Mouse (Mus musculus): ENCODE measurements at regions not wholly inside any gene's neighbourhood (a gene's known extent, or its start where the extent isn't known, plus 50 kb on each side); places are given as distances from the start of the nearest gene placed in this dataset.

GRCm38 (mm10) chr2:50757837-50758541 lies 390.9 kb downstream of the Rnd3 start:
- no peaks in the 10 kb centered on the region for H3K4me1 ChIP-seq (ENCODE audit: control insufficient read depth in 2 of 2, insufficient read depth in 2 of 2, low read length in 2 of 2, poor library complexity in 1 of 2)
- TF ChIP-seq CHD2 (IDR thresholded peaks at IDR 0.05; ENCODE audit: low read depth, low read length) (no peak), ZNF384 (IDR thresholded peaks at IDR 0.05; ENCODE audit: low read depth, low read length) (no peak), MAFK (IDR thresholded peaks at IDR 0.05; ENCODE audit: insufficient read depth, low read depth, low read length) (no peak), HCFC1 (IDR thresholded peaks at IDR 0.05; ENCODE audit: borderline replicate concordance, insufficient read depth, low read length) (no peak), ZC3H11A (IDR thresholded peaks at IDR 0.05; ENCODE audit: borderline replicate concordance, low read depth, low read length) (no peak)
- H3K4me3 ChIP-seq (ENCODE audit: insufficient read depth in 1 of 2, low read depth in 1 of 2, low read length in 2 of 2, poor library complexity in 1 of 2, severe bottlenecking in 1 of 2): no peak overlapping the region
- H3K9ac ChIP-seq (ENCODE audit: insufficient read depth, low read depth, low read length, poor library complexity, severe bottlenecking): no peak overlapping the region
- H3K9me3 ChIP-seq (ENCODE audit: control insufficient read depth, insufficient read depth, low read depth, low read length): no peaks in the 10 kb centered on the region
- no peaks in the 10 kb centered on the region for H3K36me3 ChIP-seq (ENCODE audit: control insufficient read depth, insufficient read depth, low read length, poor library complexity, severe bottlenecking)
- DNase-seq (ENCODE audit: low read depth, low spot score): no peak
- H3K27ac ChIP-seq (ENCODE audit: insufficient read depth, low read depth, low read length, poor library complexity, severe bottlenecking): no peak overlapping the region
- in situ Hi-C loops (cut with MboI; ENCODE audit: low sequenced_read_pairs in 2 of 2, unreplicated experiment in 2 of 2): no loop called here

GRCm38 (mm10) chr2:50755616-50756450 lies 393.1 kb downstream of the Rnd3 start:
- TF ChIP-seq ZNF384 (IDR thresholded peaks at IDR 0.05; ENCODE audit: low read depth, low read length): no peak
- TF ChIP-seq HCFC1 (IDR thresholded peaks at IDR 0.05; ENCODE audit: borderline replicate concordance, insufficient read depth, low read length): no peak
- no peak for TF ChIP-seq ZC3H11A (IDR thresholded peaks at IDR 0.05; ENCODE audit: borderline replicate concordance, low read depth, low read length)
- TF ChIP-seq MAFK (IDR thresholded peaks at IDR 0.05; ENCODE audit: insufficient read depth, low read depth, low read length): no peak
- TF ChIP-seq CHD2 (IDR thresholded peaks at IDR 0.05; ENCODE audit: low read depth, low read length): no peak
- no peak overlapping the region for H3K27ac ChIP-seq (ENCODE audit: insufficient read depth, low read depth, low read length, poor library complexity, severe bottlenecking)
- no peak overlapping the region for H3K4me3 ChIP-seq (ENCODE audit: insufficient read depth in 1 of 2, low read depth in 1 of 2, low read length in 2 of 2, poor library complexity in 1 of 2, severe bottlenecking in 1 of 2)
- in situ Hi-C loops (cut with MboI; ENCODE audit: low sequenced_read_pairs in 2 of 2, unreplicated experiment in 2 of 2): no loop called here
- no peaks in the 10 kb centered on the region for H3K9me3 ChIP-seq (ENCODE audit: control insufficient read depth, insufficient read depth, low read depth, low read length)
- peak; percentile 19 for DNase-seq (ENCODE audit: low read depth, low spot score)
- no peaks in the 10 kb centered on the region for H3K36me3 ChIP-seq (ENCODE audit: control insufficient read depth, insufficient read depth, low read length, poor library complexity, severe bottlenecking)
- H3K4me1 ChIP-seq (ENCODE audit: control insufficient read depth in 2 of 2, insufficient read depth in 2 of 2, low read length in 2 of 2, poor library complexity in 1 of 2): no peaks in the 10 kb centered on the region
- H3K9ac ChIP-seq (ENCODE audit: insufficient read depth, low read depth, low read length, poor library complexity, severe bottlenecking): no peak overlapping the region

- no peaks in the 10 kb centered on the region for H3K4me1 ChIP-seq (ENCODE audit: control insufficient read depth in 2 of 2, insufficient read depth in 2 of 2, low read length in 2 of 2, poor library complexity in 1 of 2)
- no peak overlapping the region for H3K9ac ChIP-seq (ENCODE audit: insufficient read depth, low read depth, low read length, poor library complexity, severe bottlenecking)
- H3K27ac ChIP-seq (ENCODE audit: insufficient read depth, low read depth, low read length, poor library complexity, severe bottlenecking): no peak overlapping the region
- no peak overlapping the region for H3K4me3 ChIP-seq (ENCODE audit: insufficient read depth in 1 of 2, low read depth in 1 of 2, low read length in 2 of 2, poor library complexity in 1 of 2, severe bottlenecking in 1 of 2)
- in situ Hi-C loops (cut with MboI; ENCODE audit: low sequenced_read_pairs in 2 of 2, unreplicated experiment in 2 of 2): no loop called here
- no peak for TF ChIP-seq MAFK (IDR thresholded peaks at IDR 0.05; ENCODE audit: insufficient read depth, low read depth, low read length)
- TF ChIP-seq CHD2 (IDR thresholded peaks at IDR 0.05; ENCODE audit: low read depth, low read length): no peak
- no peak for TF ChIP-seq HCFC1 (IDR thresholded peaks at IDR 0.05; ENCODE audit: borderline replicate concordance, insufficient read depth, low read length)
- TF ChIP-seq ZC3H11A (IDR thresholded peaks at IDR 0.05; ENCODE audit: borderline replicate concordance, low read depth, low read length): no peak
- TF ChIP-seq ZNF384 (IDR thresholded peaks at IDR 0.05; ENCODE audit: low read depth, low read length): no peak
- H3K36me3 ChIP-seq (ENCODE audit: control insufficient read depth, insufficient read depth, low read length, poor library complexity, severe bottlenecking): no peaks in the 10 kb centered on the region
- H3K9me3 ChIP-seq (ENCODE audit: control insufficient read depth, insufficient read depth, low read depth, low read length): no peaks in the 10 kb centered on the region
- DNase-seq (ENCODE audit: low read depth, low spot score): no peak
Measured at GRCm38 (mm10) chr2:50755160-50755559, 393.8 kb downstream of the Rnd3 start.

GRCm38 (mm10) chr2:50752408-50752807 lies 396.5 kb downstream of the Rnd3 start:
- no peak for TF ChIP-seq ZNF384 (IDR thresholded peaks at IDR 0.05; ENCODE audit: low read depth, low read length)
- no peak for TF ChIP-seq MAFK (IDR thresholded peaks at IDR 0.05; ENCODE audit: insufficient read depth, low read depth, low read length)
- no peak for TF ChIP-seq CHD2 (IDR thresholded peaks at IDR 0.05; ENCODE audit: low read depth, low read length)
- TF ChIP-seq ZC3H11A (IDR thresholded peaks at IDR 0.05; ENCODE audit: borderline replicate concordance, low read depth, low read length): no peak
- no peak for TF ChIP-seq HCFC1 (IDR thresholded peaks at IDR 0.05; ENCODE audit: borderline replicate concordance, insufficient read depth, low read length)
- Histone ChIP-seq H3K4me3 (ENCODE audit: insufficient read depth in 1 of 2, low read depth in 1 of 2, low read length in 2 of 2, poor library complexity in 1 of 2, severe bottlenecking in 1 of 2) (no peak overlapping the region), H3K36me3 (ENCODE audit: control insufficient read depth, insufficient read depth, low read length, poor library complexity, severe bottlenecking) (no peaks in the 10 kb centered on the region), H3K4me1 (ENCODE audit: control insufficient read depth in 2 of 2, insufficient read depth in 2 of 2, low read length in 2 of 2, poor library complexity in 1 of 2) (no peaks in the 10 kb centered on the region), H3K9me3 (ENCODE audit: control insufficient read depth, insufficient read depth, low read depth, low read length) (no peaks in the 10 kb centered on the region), H3K27ac (ENCODE audit: insufficient read depth, low read depth, low read length, poor library complexity, severe bottlenecking) (no peak overlapping the region), H3K9ac (ENCODE audit: insufficient read depth, low read depth, low read length, poor library complexity, severe bottlenecking) (no peak overlapping the region)
- in situ Hi-C loops (cut with MboI; ENCODE audit: low sequenced_read_pairs in 2 of 2, unreplicated experiment in 2 of 2): no loop called here
- DNase-seq (ENCODE audit: low read depth, low spot score): no peak
